Mouse (Mus musculus) retina, postnatal 7 days (tissue): ENCODE measurements around the gene Galm.
"Not testable (repeated sequence)": the region's sequence is repeated elsewhere in the genome, so short reads cannot be mapped to it uniquely, and the experiment has no call there.

Experiments
- DNase-seq: peaks from one replicate; pipeline ENCODE4 v3.0.0-alpha.2; 2012; ENCODE audit warnings: low read depth, low spot score

Galm gene

GRCm38 (mm10) chr17:80206671-80207581 lies 79.7 kb downstream of the Galm start, which contains the start of the genes Srsf7 and Ttc39d:
Gene Srsf7 (minus strand): TSS chr17:80207307.
Gene Ttc39d (plus strand): TSS chr17:80207460.
- DNase-seq = peak; percentile 98

- DNase-seq = not testable (repeated sequence)
These were observed 86.7 kb downstream of the Galm start for GRCm38 (mm10) chr17:80213998-80214397.

GRCm38 (mm10) chr17:80220131-80220530 lies 92.9 kb downstream of the Galm start:
- DNase-seq = no peak

- no peak for DNase-seq
These were observed 93.9 kb downstream of the Galm start for GRCm38 (mm10) chr17:80221202-80221601.

- no peak for DNase-seq
These were observed 94.8 kb downstream of the Galm start for GRCm38 (mm10) chr17:80221890-80222628.

GRCm38 (mm10) chr17:80223829-80224228 lies 96.6 kb downstream of the Galm start:
- no peak for DNase-seq

- DNase-seq = peak; percentile 80
These were observed 97.2 kb downstream of the Galm start, which contains the start of gene Gemin6 for GRCm38 (mm10) chr17:80224326-80225116. Gene Gemin6 (plus strand): TSS chr17:80224441.

GRCm38 (mm10) chr17:80225142-80225541 lies 97.9 kb downstream of the Galm start:
- DNase-seq = not testable (repeated sequence)

- DNase-seq = no peak
These were observed 102.1 kb downstream of the Galm start for GRCm38 (mm10) chr17:80229396-80229795.

- no peak for DNase-seq
These were observed 106.6 kb downstream of the Galm start for GRCm38 (mm10) chr17:80233844-80234243.

- no peak for DNase-seq
These were observed 107.1 kb downstream of the Galm start for GRCm38 (mm10) chr17:80234376-80234775.
